Mouse (Mus musculus) heart, embryonic 15.5 days (tissue): ENCODE measurements at regions not wholly inside any gene's neighbourhood (a gene's known extent, or its start where the extent isn't known, plus 50 kb on each side); places are given as distances from the start of the nearest gene placed in this dataset.

Experiments used
- ATAC-seq: fragments of 200-750 bp; cut with Nextera tagmentation; replicated peaks from 2 replicates; pipeline ENCODE4 v1.8.0; 2017; ENCODE audit warnings: low read depth, moderate TSS enrichment; ENCODE audit not compliant: insufficient number of reproducible peaks, insufficient read depth, low FRiP score
- H3K27ac ChIP-seq: fragments of 300-500 bp; sonication (generic); 2 replicates; pipeline ENCODE4 v1.5.1; 2015; ENCODE audit warnings: mild to moderate bottlenecking, inconsistent platforms
- H3K27me3 ChIP-seq: fragments of 300-500 bp; sonication (generic); 2 replicates; pipeline ENCODE4 v1.6.1; 2015; ENCODE audit warnings: inconsistent platforms
- H3K36me3 ChIP-seq: fragments of 300-500 bp; sonication (generic); 2 replicates; pipeline ENCODE4 v1.6.1; 2015; ENCODE audit warnings: mild to moderate bottlenecking, inconsistent platforms
- H3K4me1 ChIP-seq: fragments of 300-500 bp; sonication (generic); replicated peaks from 2 replicates; pipeline ENCODE4 v1.6.1; 2015; ENCODE audit warnings: inconsistent platforms
- H3K4me2 ChIP-seq: fragments of 300-500 bp; sonication (generic); 2 replicates; pipeline ENCODE4 v1.6.1; 2015; ENCODE audit warnings: inconsistent platforms, mild to moderate bottlenecking, moderate library complexity
- H3K4me3 ChIP-seq: fragments of 300-500 bp; sonication (generic); 2 replicates; pipeline ENCODE4 v1.5.1; 2015; ENCODE audit warnings: mild to moderate bottlenecking, inconsistent platforms
- H3K9ac ChIP-seq: fragments of 300-500 bp; sonication (generic); 2 replicates; pipeline ENCODE4 v1.6.1; 2015; ENCODE audit warnings: mild to moderate bottlenecking, inconsistent platforms
- H3K9me3 ChIP-seq: fragments of 300-500 bp; sonication (generic); replicated peaks from 2 replicates; pipeline ENCODE4 v1.6.1; 2016; ENCODE audit warnings: inconsistent platforms
- WGBS: fragments of 180-500 bp; shearing (Covaris S2); methylation state at CpG from one replicate; pipeline ENCODE4 v1.1.7; 2015; ENCODE audit warnings: mixed read lengths; 5-methylcytosine and 5-hydroxymethylcytosine counted together

GRCm38 (mm10) chr6:111733926-111734325, 539.6 kb upstream of the Lmcd1 start:
- no peak for ATAC-seq
- Histone ChIP-seq H3K4me3 (no peak overlapping the region), H3K27ac (no peak overlapping the region), H3K9ac (no peak overlapping the region), H3K36me3 (no peaks in the 10 kb centered on the region), H3K9me3 (no peaks in the 10 kb centered on the region), H3K4me2 (no peak overlapping the region), H3K4me1 (no peaks in the 10 kb centered on the region), H3K27me3 (no peaks in the 10 kb centered on the region)
- 78% methylated on average over 3 of the region's 3 CpGs for WGBS

- Histone ChIP-seq H3K4me2 (no peak overlapping the region), H3K27me3 (no peaks in the 10 kb centered on the region), H3K36me3 (no peaks in the 10 kb centered on the region), H3K27ac (no peak overlapping the region), H3K9ac (no peak overlapping the region), H3K4me1 (no peaks in the 10 kb centered on the region), H3K9me3 (no peaks in the 10 kb centered on the region), H3K4me3 (no peak overlapping the region)
- WGBS: 82% methylated on average over 1 of the region's 1 CpGs
- ATAC-seq: no peak
These were observed 534.6 kb upstream of the Lmcd1 start for GRCm38 (mm10) chr6:111738983-111739382.

GRCm38 (mm10) chr6:111781710-111782481, 491.7 kb upstream of the Lmcd1 start:
- ATAC-seq: no peak
- WGBS: 71% methylated on average over 5 of the region's 5 CpGs

GRCm38 (mm10) chr6:111808611-111809010, 464.9 kb upstream of the Lmcd1 start:
- no peaks in the 10 kb centered on the region for H3K4me1 ChIP-seq
- no peaks in the 10 kb centered on the region for H3K36me3 ChIP-seq
- H3K9ac ChIP-seq: no peak overlapping the region
- H3K4me3 ChIP-seq: no peak overlapping the region
- no peak for ATAC-seq
- no peak overlapping the region for H3K4me2 ChIP-seq
- no peaks in the 10 kb centered on the region for H3K27me3 ChIP-seq
- H3K9me3 ChIP-seq: no peaks in the 10 kb centered on the region
- no peak overlapping the region for H3K27ac ChIP-seq

More at GRCm38 (mm10) chr6:111781710-111782481, 491.7 kb upstream of the Lmcd1 start:
- H3K27me3 ChIP-seq: no peaks in the 10 kb centered on the region
- no peak overlapping the region for H3K4me3 ChIP-seq
- H3K27ac ChIP-seq: no peak overlapping the region
- H3K36me3 ChIP-seq: no peaks in the 10 kb centered on the region
- no peak overlapping the region for H3K9ac ChIP-seq
- no peak overlapping the region for H3K4me2 ChIP-seq
- H3K4me1 ChIP-seq: no peaks in the 10 kb centered on the region
- H3K9me3 ChIP-seq: no peaks in the 10 kb centered on the region

GRCm38 (mm10) chr6:111813982-111814603, 459.5 kb upstream of the Lmcd1 start:
- Histone ChIP-seq H3K27me3 (no peaks in the 10 kb centered on the region), H3K9ac (no peak overlapping the region), H3K4me2 (no peak overlapping the region), H3K27ac (no peak overlapping the region), H3K36me3 (no peaks in the 10 kb centered on the region), H3K9me3 (no peaks in the 10 kb centered on the region), H3K4me1 (no peaks in the 10 kb centered on the region), H3K4me3 (no peak overlapping the region)
- 83% methylated on average over 7 of the region's 7 CpGs for WGBS
- ATAC-seq: no peak

GRCm38 (mm10) chr6:111815150-111815549, 458.4 kb upstream of the Lmcd1 start:
- Histone ChIP-seq H3K4me2 (no peak overlapping the region), H3K9ac (no peak overlapping the region), H3K4me3 (no peak overlapping the region), H3K36me3 (no peaks in the 10 kb centered on the region), H3K27ac (no peak overlapping the region), H3K9me3 (no peaks in the 10 kb centered on the region), H3K4me1 (no peaks in the 10 kb centered on the region), H3K27me3 (no peaks in the 10 kb centered on the region)
- no peak for ATAC-seq

GRCm38 (mm10) chr6:111820265-111820664, 453.3 kb upstream of the Lmcd1 start:
- no peaks in the 10 kb centered on the region for H3K36me3 ChIP-seq
- no peaks in the 10 kb centered on the region for H3K27me3 ChIP-seq
- WGBS: 80% methylated on average over 3 of the region's 3 CpGs
- H3K9me3 ChIP-seq: no peaks in the 10 kb centered on the region
- H3K4me2 ChIP-seq: no peak overlapping the region
- no peak overlapping the region for H3K27ac ChIP-seq
- no peaks in the 10 kb centered on the region for H3K4me1 ChIP-seq
- no peak overlapping the region for H3K4me3 ChIP-seq
- H3K9ac ChIP-seq: no peak overlapping the region
- no peak for ATAC-seq

- Histone ChIP-seq H3K4me3 (no peak overlapping the region), H3K9me3 (no peaks in the 10 kb centered on the region), H3K9ac (no peak overlapping the region), H3K27ac (no peak overlapping the region), H3K36me3 (no peaks in the 10 kb centered on the region), H3K4me1 (no peaks in the 10 kb centered on the region), H3K4me2 (no peak overlapping the region), H3K27me3 (no peaks in the 10 kb centered on the region)
- ATAC-seq: no peak
- 65% methylated on average over 6 of the region's 6 CpGs for WGBS
These were observed 429.2 kb upstream of the Lmcd1 start for GRCm38 (mm10) chr6:111844321-111844835.

GRCm38 (mm10) chr6:111866101-111866598, 407.4 kb upstream of the Lmcd1 start:
- Histone ChIP-seq H3K9me3 (no peaks in the 10 kb centered on the region), H3K4me3 (no peak overlapping the region), H3K4me1 (no peaks in the 10 kb centered on the region), H3K9ac (no peak overlapping the region), H3K4me2 (no peak overlapping the region), H3K36me3 (no peaks in the 10 kb centered on the region), H3K27ac (no peak overlapping the region), H3K27me3 (no peaks in the 10 kb centered on the region)
- 56% methylated on average over 3 of the region's 3 CpGs for WGBS
- ATAC-seq: no peak

GRCm38 (mm10) chr6:111882557-111882956, 391.0 kb upstream of the Lmcd1 start:
- Histone ChIP-seq H3K9ac (no peak overlapping the region), H3K4me3 (no peak overlapping the region), H3K4me1 (no peaks in the 10 kb centered on the region), H3K27ac (no peak overlapping the region), H3K36me3 (no peaks in the 10 kb centered on the region), H3K4me2 (no peak overlapping the region), H3K9me3 (no peaks in the 10 kb centered on the region), H3K27me3 (no peaks in the 10 kb centered on the region)
- no peak for ATAC-seq
- WGBS: 73% methylated on average over 1 of the region's 1 CpGs

GRCm38 (mm10) chr6:111883946-111884345, 389.6 kb upstream of the Lmcd1 start:
- H3K4me2 ChIP-seq: no peak overlapping the region
- H3K9me3 ChIP-seq: no peaks in the 10 kb centered on the region
- H3K36me3 ChIP-seq: no peaks in the 10 kb centered on the region
- H3K4me3 ChIP-seq: no peak overlapping the region
- no peak overlapping the region for H3K27ac ChIP-seq
- H3K9ac ChIP-seq: no peak overlapping the region
- WGBS: 67% methylated on average over 1 of the region's 1 CpGs
- ATAC-seq: no peak
- no peaks in the 10 kb centered on the region for H3K4me1 ChIP-seq
- H3K27me3 ChIP-seq: no peaks in the 10 kb centered on the region

- WGBS: 49% methylated on average over 2 of the region's 2 CpGs
- no peak overlapping the region for H3K9ac ChIP-seq
These were observed 361.6 kb upstream of the Lmcd1 start for GRCm38 (mm10) chr6:111911997-111912396.

More at GRCm38 (mm10) chr6:111911997-111912396, 361.6 kb upstream of the Lmcd1 start:
- Histone ChIP-seq H3K4me3 (no peak overlapping the region), H3K27me3 (no peaks in the 10 kb centered on the region), H3K9me3 (no peaks in the 10 kb centered on the region), H3K36me3 (no peaks in the 10 kb centered on the region), H3K4me1 (no peaks in the 10 kb centered on the region), H3K4me2 (no peak overlapping the region), H3K27ac (no peak overlapping the region)
- no peak for ATAC-seq
